Mouse (Mus musculus): ENCODE results near the gene Vps53.

- TF ChIP-seq CTCF (IDR thresholded peaks at IDR 0.05; ENCODE audit: borderline replicate concordance, insufficient read depth, low read depth, low read length) (no peak), POLR2A (IDR thresholded peaks at IDR 0.05; ENCODE audit: borderline replicate concordance, insufficient read depth, low read length) (no peak)
Observed at GRCm38 (mm10) chr11:76060906-76061305, 118.5 kb downstream of the Vps53 start.
